Mouse (Mus musculus): Measurements from ENCODE around the gene Tubb4b.

The Tubb4b gene

DNA sequence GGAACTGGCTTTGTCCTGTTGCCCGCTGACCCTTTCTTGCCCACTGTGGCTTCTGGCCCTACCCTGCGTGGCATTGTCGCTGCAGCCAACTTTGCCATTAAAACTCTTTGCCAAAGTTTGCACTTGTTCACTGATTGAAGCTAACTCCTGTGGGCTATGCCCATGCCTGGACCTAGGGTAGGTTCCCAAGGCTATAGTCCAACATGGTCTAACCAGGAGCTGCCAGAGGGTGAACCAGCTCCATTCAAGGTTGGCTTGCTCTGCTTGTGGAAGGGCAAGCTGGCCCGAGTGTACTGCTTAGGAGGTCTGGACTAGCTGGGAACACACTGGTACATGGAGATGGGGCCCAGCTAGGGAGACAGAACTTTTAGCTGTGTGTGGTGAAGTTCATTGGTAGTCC, 19.6 kb upstream of the Tubb4b start:
- no peak for DNase-seq

DNA sequence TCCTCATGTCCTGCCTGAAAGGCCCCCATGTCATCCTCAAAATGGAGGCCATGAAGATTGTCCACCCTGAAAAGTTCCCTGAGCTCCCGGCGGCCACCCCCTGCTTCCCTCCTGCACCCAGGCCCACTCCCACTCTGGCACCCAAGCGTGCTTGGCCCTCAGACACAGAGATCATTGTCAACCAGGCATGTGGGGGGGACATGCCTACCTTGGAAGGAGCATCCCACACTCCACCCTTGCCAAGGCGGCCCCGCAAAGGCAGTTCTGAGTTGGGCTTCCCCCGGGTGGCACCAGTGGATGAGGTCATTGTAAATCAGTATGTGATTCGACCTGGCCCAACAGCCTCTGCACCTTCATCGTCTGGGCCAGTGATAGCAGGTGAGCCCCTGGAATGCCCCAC, 18.8 kb upstream of the Tubb4b start:
- DNase-seq, result no peak

DNA sequence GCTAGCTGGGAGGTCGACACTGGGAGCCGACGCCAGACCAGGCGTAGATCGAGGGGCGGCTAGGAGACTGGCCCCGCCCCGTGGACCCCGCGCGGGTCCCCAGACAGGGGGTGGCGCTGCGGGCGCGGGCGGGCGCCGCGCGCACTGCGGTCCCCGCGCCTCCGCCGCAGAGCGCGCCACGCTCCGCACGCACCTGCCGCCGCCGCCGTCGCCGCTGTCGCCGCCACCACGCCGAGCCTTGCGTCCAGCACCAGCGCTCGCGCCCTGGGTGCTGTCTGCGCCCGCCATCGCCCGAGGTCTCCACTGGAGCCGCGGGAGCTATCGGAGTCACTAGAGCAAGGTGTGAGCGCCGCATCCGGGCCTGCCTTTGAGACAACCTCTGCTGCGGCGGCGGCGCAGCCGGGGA, 17.6 kb upstream of the Tubb4b start, which contains the start of the genes Rnf208 and Cysrt1:
TSS of gene Rnf208 (plus strand) at position 155 of the 406 bp plus-strand sequence.
TSS of gene Cysrt1 (minus strand) at position 352 of the 406 bp plus-strand sequence.
- no peak for DNase-seq

DNA sequence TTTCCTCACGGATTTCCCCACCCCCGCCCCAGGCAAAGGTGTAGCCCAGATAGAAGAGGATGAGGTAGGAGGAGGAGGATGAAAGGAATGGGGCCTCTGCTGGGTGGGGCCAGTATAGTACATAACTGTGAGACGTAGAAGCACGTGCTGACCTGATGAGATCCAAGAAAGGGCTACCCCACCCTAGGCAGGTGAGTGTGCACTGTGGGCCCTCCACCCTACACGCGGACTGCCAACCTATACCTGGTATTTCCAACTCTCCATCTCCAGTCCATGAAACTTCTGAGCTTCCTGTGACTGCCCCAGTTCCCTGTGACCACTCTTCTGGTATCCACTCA, 16.9 kb upstream of the Tubb4b start:
- no peak for DNase-seq

DNA sequence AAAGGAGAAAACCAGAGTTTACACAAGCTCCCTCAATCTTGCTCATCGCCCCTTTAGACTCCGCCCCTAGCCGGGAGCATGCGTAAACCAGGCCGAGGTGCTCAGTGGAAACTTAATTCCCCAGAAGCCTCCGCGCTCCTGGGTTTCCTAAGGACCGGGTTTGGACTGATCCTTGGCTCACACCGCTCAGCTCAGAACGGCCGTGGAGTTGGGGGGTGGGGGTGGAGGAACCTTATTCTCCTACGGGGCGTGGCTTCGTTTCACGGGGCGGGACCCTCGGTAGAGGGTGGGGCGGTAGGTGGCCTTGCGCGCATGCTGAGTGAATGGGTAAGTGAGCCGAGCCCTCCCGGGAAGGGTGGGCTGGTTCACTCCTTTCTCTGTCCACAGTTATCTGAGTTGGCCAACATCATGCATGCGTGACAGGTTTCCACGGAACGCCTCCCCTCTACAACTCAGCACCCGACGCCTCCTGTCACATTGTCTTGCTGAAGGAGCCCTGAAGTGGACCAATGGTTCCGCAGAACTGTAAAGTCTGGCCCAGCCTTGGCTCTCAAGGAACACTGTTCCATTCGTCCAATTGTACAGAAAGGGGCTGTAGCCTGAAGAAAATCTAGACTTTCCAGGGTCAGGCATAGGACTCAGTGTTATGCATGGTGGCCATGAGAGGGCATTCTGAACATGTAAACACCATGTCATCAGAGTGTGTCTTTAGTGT, 16.4 kb upstream of the Tubb4b start:
- peak; percentile 85 for DNase-seq

DNA sequence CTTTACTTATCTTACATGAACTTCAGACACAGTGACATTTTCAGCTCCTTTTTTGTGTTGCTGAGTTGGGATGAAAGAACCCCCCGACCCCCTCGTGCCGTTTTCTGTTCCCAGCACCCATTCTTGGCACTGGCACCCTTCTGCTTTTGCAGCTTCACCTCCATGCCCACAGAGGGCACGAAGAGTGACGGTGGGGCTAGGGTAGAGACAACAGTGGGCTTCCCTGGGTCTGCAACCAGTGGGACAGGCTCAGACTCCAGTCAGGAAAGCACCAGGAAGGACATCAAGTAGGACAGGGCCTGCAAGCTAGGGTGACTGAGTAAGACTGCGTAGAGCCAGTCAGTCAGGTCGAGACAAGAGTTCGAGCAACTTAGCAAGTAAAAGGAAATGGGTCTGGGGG, 15.8 kb upstream of the Tubb4b start:
- no peak for DNase-seq

DNA sequence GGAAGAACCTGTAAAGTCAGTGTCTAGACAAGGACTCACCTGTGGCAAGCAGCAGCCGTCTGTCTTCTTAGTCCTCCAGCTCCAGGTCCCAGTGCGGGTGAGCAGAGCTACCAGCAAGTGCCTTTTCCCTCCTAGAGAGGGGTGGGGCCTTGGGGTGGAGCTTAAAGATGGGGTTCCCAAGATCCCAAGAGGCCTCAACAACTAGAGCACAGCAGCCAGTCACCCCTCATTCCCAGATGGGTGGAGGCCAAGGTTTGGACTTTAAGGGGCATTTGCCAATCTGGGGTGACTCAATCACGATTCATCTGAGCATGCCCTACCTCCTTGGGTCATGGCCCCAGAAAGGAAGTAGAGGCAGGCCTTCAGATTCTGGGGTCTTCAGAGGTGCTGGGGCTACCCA, 15.3 kb upstream of the Tubb4b start:
- DNase-seq, result no peak

DNA sequence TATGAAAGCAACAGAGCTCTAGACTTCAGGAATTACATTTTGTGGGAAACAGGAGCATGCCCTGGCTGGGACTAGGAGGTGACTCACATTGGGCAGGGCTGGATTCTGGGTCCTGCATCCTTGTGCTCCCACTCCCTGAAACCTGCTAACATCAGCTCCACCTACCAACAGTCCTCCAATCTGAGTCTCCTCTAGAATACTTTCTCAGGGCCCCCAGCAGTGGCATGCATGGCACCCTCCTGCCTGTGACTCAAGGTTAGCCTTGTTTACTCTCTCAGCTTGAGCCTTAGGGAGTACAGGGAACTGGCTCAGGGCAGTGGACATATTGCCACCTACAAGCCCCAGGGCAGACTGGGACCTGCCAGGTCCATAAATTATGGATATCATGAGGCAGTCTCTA, 13.6 kb upstream of the Tubb4b start:
- DNase-seq, result no peak

DNA sequence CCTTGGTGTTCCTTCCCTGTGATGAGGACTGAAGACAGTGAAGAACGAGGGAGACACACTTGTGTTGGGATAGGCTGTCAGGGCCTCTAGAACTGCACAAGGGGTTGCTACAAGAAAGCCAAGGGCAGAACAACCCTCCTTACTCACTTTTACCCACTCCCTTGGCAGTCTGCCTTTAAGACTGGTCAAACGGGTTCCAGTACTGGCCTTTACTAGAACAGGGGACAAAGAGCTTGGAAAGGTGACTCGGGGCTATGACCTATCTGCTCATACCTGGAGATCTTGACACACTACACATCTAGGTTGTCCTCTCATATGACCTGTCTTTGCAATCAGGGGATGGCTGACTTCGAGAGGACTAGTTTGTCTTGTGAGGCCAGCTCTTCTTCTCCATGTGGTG, 13.0 kb upstream of the Tubb4b start:
- peak; percentile 88 for DNase-seq

DNA sequence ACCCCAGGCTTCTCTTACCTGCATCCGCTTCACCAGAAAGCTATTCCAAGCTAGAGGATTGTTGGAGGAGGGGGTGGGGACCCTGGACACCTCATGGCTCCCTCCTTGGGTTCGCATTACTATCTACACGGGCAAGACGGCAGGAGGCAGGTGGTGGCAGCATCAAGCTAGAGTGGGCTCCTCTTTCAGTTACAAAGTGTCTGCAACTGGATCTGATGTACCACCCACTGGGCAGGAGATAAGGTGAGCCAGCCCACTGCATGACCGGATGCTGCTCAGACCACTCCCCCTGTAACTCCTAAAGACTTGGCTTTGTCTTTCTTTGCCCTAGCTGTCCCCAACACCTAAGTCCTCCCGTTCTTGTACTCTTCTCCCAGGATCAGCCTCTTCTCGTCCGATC, 12.1 kb upstream of the Tubb4b start, which contains the start of gene Rnf224:
TSS of gene Rnf224 (minus strand) at position 174 of the 400 bp plus-strand sequence.
- no peak for DNase-seq

DNA sequence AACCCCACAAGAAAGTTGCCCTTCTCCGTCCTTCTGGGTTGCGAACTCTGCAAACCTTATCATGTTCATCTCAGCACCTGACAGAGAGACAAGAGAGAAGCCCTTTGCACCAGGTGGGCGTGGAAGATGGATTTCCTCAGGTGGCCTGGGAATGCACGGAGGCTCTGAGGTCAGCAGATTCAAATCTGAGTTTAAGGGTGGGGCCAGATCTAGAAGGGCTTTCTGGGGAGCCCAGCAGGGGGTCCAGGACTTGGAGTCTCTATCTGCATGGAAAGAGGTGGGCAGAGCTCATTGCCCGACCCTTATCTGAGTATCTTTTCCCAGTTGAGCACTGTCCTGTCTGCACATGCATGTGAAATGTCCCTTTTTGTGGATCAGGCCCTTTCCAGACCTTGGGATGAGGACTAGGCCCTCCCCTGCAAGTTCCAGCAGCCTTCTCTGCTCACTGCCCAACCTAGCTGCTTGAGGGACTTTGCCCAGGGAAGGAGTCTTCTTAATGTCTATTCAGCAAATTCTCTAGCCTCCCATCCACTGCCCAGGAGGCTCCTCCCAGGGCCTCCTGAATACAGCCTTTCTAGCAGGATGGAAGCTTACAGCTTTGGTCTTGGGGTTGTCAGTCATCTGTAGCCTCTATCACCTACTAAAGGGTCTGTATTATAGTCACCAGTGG, 10.2 kb upstream of the Tubb4b start:
- no peak for DNase-seq

DNA sequence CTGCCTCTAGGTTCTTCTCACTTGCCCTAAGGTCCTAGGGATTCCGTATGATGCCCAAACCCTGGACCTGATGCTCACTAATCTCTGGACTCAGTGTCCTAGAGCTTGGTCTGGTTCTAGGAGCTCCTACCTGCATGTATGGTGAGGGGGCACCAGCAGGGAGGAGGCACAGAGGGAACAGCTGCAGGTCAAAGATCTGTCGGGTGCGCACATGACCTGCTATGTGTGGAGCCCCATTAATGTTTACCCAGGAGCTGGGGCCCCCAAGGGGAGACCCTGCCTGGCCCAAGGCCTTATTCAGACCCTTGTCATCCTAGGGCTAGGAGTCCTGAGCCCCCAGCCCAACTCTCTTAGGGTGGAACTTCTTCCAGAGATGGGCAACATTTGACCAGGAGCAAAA, 9.5 kb upstream of the Tubb4b start, which contains the start of gene Slc34a3:
TSS of gene Slc34a3 (minus strand) at position 315 of the 400 bp plus-strand sequence.
- DNase-seq, result no peak

DNA sequence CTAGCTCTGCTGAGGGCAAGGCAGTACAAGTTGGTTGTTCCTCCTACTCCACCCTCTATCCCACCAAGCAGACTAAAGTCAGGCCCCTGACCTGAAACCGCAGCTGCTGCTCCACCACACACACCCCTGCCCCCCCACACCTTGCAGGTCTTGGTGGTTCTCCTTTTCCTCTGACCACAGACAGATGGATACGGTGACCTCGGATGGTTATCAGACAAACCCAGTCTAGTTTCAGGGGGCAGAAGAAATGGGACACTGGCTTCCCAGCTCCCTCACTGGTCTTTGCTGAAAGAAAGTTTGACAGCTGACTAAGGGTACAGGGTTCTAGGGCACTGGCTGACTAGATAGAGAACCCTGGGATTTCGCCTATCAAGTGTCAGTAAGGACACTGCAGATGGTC, 8.9 kb upstream of the Tubb4b start:
- no peak for DNase-seq

DNA sequence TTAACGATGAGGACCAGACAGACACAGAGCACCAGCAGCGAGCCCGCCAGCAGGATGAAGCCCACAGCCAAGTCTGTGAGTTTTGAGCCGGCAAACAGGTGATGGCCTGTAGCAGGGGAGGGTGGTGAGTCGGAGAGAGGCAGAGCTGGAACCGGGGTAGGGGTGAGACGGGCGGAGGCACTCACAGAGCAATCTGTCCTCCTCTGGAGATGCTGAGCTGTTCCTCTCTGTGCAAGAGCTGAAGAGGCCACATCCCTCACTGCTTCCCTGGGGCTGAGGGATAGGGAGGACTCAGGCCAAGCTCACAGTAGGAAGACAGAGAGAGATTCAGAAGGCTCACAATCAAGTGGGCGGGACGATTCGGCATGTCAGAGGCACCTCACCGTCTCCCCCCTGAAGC, 6.5 kb upstream of the Tubb4b start:
- no peak for DNase-seq

DNA sequence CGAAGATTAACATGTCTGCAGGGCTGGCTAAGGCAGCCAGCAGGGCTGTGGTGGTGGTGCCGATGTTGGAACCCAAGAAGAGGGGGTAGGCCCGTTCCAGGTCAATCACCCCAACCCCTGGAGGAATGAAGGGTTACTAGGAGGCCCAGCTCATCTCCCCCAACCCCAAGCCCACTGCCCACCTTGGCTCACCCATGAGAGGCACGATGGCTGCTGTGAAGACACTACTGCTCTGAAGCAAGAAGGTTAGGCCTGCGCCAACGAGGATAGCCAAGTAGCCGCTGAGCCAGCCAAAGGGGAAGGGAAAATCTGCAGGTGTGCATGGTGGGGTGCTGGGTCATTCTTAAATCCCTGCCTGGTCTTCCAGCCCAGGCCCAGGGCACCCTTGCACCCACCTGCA, 6.1 kb upstream of the Tubb4b start:
- DNase-seq, result no peak

DNA sequence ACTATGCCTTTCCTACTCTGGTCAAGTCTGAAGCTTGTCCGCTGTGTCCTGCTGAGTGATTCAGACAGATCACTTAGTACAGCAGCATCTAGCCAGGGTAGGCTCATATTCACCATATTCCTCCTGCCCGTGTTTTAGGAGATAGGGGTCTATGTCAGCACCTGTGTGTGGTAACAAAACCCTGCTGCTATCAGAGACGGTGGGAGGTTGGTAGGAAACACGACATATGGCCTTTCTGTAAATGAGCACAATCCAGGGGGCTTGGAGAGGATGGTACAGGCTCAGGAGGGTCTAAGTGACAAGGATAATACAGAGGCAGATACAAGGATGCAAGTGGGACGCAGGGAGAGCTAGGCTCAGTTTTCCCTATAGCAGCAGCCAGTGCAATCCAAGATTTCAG, 5.1 kb upstream of the Tubb4b start:
- DNase-seq, result no peak

DNA sequence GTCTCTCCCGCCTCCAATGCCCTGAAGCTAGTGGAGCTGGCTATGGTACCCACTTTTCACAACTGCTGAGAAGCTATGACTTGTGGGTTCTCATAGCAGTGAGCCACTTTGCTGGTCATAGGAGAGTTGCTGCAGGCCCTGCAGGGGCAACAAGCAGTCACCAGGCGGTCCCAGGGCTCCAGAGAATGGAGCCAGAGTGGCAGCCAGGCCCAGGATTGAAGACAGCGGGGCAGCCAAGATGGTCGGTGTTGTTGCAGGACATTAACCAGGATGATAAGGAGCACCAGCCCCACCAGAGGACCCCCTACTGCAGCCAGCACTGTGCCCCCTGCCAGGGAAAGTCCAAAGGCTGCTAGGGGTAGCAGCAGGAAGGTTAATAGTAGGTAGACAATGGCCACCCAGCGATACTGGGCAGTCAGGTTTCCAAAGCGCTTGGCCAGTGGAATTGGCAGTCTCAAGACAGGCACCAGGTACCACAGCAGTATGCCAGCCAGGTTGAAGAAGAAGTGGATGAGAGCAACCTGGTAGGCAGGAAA, 4.6 kb upstream of the Tubb4b start:
- DNase-seq, result no peak

DNA sequence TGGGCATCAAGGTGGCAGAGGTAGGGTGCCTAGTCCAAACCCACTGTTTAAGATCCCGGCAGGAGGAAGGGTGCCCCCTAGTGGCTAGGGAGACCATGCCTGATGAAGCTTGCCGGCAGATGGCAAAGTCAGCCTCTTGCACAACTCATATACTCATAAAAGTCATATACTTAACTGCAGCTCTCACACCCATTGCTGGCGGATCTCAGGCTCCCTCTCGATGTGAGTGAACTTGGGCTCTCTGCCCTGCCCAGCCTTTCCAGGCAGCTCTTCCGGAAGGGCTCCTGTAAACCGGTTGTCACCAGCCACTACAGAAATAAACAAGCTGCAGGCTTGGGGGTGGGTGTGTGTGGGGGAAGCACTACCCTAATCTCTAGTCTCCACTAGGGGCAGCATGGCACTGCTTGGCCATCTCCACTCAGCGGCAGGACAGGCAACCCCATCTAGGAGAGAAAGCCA, 4.0 kb upstream of the Tubb4b start:
- DNase-seq, result peak; percentile 96

DNA sequence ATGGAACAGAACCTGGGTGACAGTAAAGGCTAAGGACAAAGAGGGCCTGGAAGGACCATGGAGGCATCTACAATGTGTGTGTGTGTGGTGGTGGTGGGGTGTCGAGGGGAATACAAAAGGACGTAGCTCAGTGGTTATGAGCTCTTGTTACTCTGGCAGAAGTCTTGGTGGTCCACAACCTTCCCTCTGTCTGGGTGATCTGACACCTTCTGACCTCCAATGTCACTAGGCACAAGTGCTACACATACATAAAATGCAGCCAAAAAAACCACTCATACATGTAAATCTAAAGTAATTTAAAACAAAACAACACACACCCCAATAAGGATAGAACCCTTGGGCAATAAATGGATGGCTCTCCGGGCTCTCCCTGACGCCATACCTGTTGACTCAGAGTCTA, 2.9 kb upstream of the Tubb4b start:
- no peak for DNase-seq

DNA sequence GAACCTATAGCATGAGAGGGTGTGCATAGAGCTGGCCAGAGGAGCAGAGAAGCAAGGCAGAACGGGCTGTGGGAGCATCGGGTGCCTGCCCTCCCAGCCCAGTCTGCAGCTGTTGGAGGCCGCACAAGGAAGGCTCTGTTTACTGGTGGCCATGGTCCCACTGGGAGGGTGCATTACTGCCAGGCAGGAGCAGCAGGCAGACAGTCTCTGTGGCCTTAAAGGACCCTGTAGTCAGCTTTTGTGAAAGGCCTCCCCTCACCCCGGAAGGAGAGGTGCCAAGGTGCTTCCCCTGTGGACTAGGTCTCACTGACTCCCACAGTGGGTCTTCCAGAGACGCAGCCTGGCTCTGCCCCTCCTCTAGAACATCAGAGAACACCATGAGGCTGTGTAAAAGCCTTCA, 2.4 kb upstream of the Tubb4b start:
- DNase-seq, result no peak

DNA sequence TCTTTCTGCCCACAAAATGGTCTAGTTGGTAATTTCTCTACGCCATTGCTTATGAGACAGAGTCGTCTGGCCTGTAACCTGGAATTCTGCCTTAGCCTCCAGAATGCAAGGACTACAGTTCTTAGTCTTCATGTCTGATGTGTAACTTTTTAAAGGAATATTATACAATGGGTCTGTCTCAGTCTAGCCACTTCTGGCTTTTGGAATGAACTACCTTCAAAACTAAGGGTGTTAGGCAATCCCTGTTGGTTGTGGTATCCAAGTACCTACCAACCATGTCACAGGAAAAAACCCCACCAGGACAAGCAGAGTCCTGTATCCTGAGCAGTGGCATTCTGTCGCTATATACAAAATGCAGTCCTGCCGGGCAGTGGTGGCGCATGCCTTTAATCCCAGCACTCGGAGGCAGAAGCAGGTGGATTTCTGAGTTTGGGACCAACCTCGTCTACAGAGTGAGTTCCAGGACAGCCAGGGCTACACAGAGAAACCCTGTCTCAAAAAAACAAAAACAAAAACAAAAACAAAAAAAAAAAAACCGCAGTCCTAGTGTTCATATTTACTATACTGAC, 1.4 kb upstream of the Tubb4b start:
- DNase-seq, result no peak

DNA sequence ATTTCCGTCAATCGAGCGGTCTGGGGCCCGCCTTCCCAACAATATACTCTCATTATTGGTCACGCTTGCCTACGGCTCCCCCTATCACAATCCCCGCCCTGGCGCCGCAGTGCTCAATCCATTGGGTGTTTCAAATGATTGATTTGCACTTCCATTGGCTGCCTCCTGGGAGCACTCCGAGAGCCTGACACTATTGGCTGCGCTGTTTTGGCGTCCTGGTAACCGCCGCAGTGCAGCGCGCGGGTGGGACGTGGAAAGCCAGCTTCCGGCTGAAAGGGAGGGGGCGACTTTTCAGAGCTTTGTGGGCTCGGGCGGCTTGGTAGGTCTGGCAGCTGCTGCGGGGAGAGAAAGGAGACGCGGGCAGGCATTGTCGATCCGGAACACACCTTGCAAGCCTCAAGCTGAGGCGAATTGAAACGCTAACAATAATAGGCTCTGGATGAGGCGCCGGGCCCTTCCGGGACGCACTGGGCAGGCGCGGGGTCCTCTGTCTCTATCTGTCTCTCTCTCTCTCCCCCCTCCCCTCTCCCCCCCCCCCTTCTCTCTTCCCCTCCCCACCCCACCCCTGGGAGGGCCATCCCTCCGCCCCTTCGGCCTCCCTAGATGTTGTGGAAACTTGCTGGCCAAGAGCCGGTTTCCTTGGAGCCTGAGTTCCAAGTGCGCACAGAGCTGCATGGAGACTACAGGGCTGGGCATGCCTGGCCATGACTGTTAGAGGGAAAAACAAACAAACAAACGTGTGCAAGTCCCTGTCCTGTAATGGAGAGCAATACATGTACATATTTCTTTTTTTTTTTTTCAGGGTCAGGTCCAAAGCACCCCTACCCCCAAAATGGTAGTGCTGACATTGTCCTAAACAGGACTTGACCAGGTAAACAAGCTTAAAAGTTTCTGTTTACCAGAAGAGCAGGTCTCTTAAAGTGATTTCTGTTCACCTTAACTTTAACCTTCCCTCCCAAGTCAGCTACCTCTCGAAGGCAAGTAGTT, 557 bp upstream of the Tubb4b start:
- peak; percentile 100 for DNase-seq
